Mouse (Mus musculus) kidney, adult 2 months (tissue): ENCODE measurements around the gene Treml1.

Experiments
- CTCF ChIP-seq: fragments of 200-500 bp; conservative IDR thresholded peaks from 2 replicates; pipeline ENCODE4 v1.5.1; 2011; ENCODE audit warnings: low read depth, mild to moderate bottlenecking, control low read depth, low read length, moderate library complexity, mixed read lengths; ENCODE audit not compliant: insufficient read depth, insufficient read length
- POLR2A ChIP-seq: fragments of 200-500 bp; IDR thresholded peaks from one replicate; pipeline ENCODE4 v1.6.1; 2011; ENCODE audit warnings: low read depth, low read length, control low read depth

GRCm38 (mm10) chr17:48359616-48360015 is at the start of gene Treml1:
- TF ChIP-seq POLR2A, result no peak
- TF ChIP-seq CTCF, result no peak
